Mouse (Mus musculus) CD4-positive naive resting alpha-beta T cell, adult 76 days (primary cell): Measurements from ENCODE around the gene Paqr3. TPM values are rescaled to one million over a fixed set of nuclear protein-coding genes. Genes with fewer than 3 reads are reported as not detected.

Source experiments
- total RNA-seq: library from RNA; stranded (reverse); gene quantifications from one replicate; pipeline ENCODE4 v1.2.4, GENCODE M21; 2023

The Paqr3 gene
- 13.5 TPM for total RNA-seq

GRCm38 (mm10) chr5:97111207-97111910 lies at the start of gene Paqr3:
TSS of gene Paqr3 (minus strand) at chr5:97111596.

Other genes with a start within 250 kb of the Paqr3 start
- gene Bmp2k, start 113.9 kb downstream of the Paqr3 start, total RNA-seq: 36.7 TPM